Mouse (Mus musculus): ENCODE results near the gene Lyrm7. TPM values are rescaled to one million over a fixed set of nuclear protein-coding genes. Genes with fewer than 3 reads are reported as not detected.

The Lyrm7 gene
- total RNA-seq, 2 experiments from 2014 or later: 4.1 to 5.3 TPM

Other genes with a start within 250 kb of the Lyrm7 start
- gene Cdc42se2, start 73.2 kb downstream of the Lyrm7 start, total RNA-seq (2015): 39.1 and 41.1 TPM in 2 replicates
- gene Cdc42se2, start 73.2 kb downstream of the Lyrm7 start, total RNA-seq (2017): 51.9 and 52.0 TPM in 2 replicates
- 458 and 490 TPM in 2 replicates for gene Hint1, start 5.5 kb upstream of the Lyrm7 start, total RNA-seq (2015)
- 506 and 582 TPM in 2 replicates for gene Hint1, start 5.5 kb upstream of the Lyrm7 start, total RNA-seq (2017)
- gene Gpx3, start 41.5 kb upstream of the Lyrm7 start, total RNA-seq (2015): 29.9 and 42.3 TPM in 2 replicates
- gene Gpx3, start 41.5 kb upstream of the Lyrm7 start, total RNA-seq (2017): 3.2 TPM in 2 replicates
- gene Tnip1, start 102.0 kb upstream of the Lyrm7 start, total RNA-seq (2015): 27.6 and 31.8 TPM in 2 replicates
- gene Tnip1, start 102.0 kb upstream of the Lyrm7 start, total RNA-seq (2017): 33.8 and 38.6 TPM in 2 replicates
- gene Anxa6, start 172.5 kb upstream of the Lyrm7 start, total RNA-seq (2015): 35.7 and 37.4 TPM in 2 replicates
- 63.2 and 82.4 TPM in 2 replicates for gene Anxa6, start 172.5 kb upstream of the Lyrm7 start, total RNA-seq (2017)
- 23.4 and 27.3 TPM in 2 replicates for gene Ccdc69, start 217.2 kb upstream of the Lyrm7 start, total RNA-seq (2015)
- gene Ccdc69, start 217.2 kb upstream of the Lyrm7 start, total RNA-seq (2017): 19.2 and 22.9 TPM in 2 replicates
- gene Gm2a, start 237.2 kb upstream of the Lyrm7 start, total RNA-seq (2015): 89.0 and 92.0 TPM in 2 replicates
- 53.6 and 54.6 TPM in 2 replicates for gene Gm2a, start 237.2 kb upstream of the Lyrm7 start, total RNA-seq (2017)